Mouse (Mus musculus): ENCODE results near the gene Mrpl58. TPM values are rescaled to one million over a fixed set of nuclear protein-coding genes. Genes with fewer than 3 reads are reported as not detected.
"Not testable (repeated sequence)": the region's sequence is repeated elsewhere in the genome, so short reads cannot be mapped to it uniquely, and the experiment has no call there.

Gene Mrpl58
- polyA plus RNA-seq, 1 experiment from 2014 or later: 182 TPM

DNA sequence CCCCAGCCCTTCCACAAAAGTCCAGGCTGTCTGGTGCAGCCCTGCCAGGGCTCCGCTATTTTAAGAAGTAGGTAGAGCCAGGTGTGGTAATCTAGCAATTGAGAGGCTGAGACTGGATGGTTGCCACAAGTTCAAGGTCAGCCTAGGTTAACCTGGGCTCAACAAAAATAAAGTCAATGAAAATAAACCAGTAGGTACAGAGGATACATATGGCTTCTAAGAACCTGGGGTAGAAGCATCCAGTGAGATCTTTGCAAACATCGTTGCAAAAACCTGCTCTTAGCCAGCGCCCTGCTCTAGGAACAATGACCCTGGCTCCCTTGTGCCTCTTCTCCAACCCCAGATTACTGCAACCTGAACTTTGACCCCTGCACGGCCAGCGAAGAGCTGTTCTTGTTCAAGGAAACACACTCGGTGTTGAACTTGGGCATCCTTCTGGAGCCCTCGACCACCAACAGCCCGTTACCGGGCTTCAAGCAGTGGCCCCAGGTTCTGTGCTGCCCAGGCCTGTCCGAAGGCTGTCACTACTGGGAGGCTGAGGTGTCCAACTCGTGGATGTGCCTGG lies 43.9 kb downstream of the Mrpl58 start:
- H3K4me2 ChIP-seq: no peak overlapping the region
- no peak overlapping the region for H3K4me3 ChIP-seq (replicated peaks)
- H3K9ac ChIP-seq (replicated peaks): no peak overlapping the region
- H3K4me1 ChIP-seq (replicated peaks): 0 out of 2 replicates have a peak, but pooled peaks cover 14% of the 10 kb centered on the region
- no peak overlapping the region for H3K27ac ChIP-seq
- no peaks in the 10 kb centered on the region for H3K9me3 ChIP-seq
- WGBS: 85% methylated on average over 11 of the region's 11 CpGs
- ATAC-seq (ENCODE audit: insufficient number of reproducible peaks, insufficient read depth, low FRiP score, low TSS enrichment, low read depth): no peak
- no peaks in the 10 kb centered on the region for H3K36me3 ChIP-seq
- H3K27me3 ChIP-seq: no peaks in the 10 kb centered on the region; the same call in 1 of the 2 replicates

GRCm38 (mm10) chr11:115448075-115448474 lies 44.5 kb downstream of the Mrpl58 start:
- H3K4me1 ChIP-seq (replicated peaks): 0 out of 2 replicates have a peak, but pooled peaks cover 14% of the 10 kb centered on the region
- H3K9me3 ChIP-seq: no peaks in the 10 kb centered on the region
- no peaks in the 10 kb centered on the region; the same call in 1 of the 2 replicates for H3K27me3 ChIP-seq
- H3K9ac ChIP-seq (replicated peaks): no peak overlapping the region
- H3K27ac ChIP-seq: no peak overlapping the region
- WGBS: 79% methylated on average over 16 of the region's 16 CpGs
- ATAC-seq (ENCODE audit: insufficient number of reproducible peaks, insufficient read depth, low FRiP score, low TSS enrichment, low read depth): no peak
- H3K4me3 ChIP-seq (replicated peaks): no peak overlapping the region
- H3K4me2 ChIP-seq: no peak overlapping the region
- no peaks in the 10 kb centered on the region for H3K36me3 ChIP-seq

GRCm38 (mm10) chr11:115448998-115449397 lies 45.4 kb downstream of the Mrpl58 start:
- Histone ChIP-seq H3K4me2 (no peak overlapping the region), H3K9ac (replicated peaks) (no peak overlapping the region), H3K4me1 (replicated peaks) (0 out of 2 replicates have a peak, but pooled peaks cover 14% of the 10 kb centered on the region), H3K27ac (no peak overlapping the region), H3K4me3 (replicated peaks) (no peak overlapping the region), H3K27me3 (no peaks in the 10 kb centered on the region; the same call in 1 of the 2 replicates), H3K9me3 (no peaks in the 10 kb centered on the region), H3K36me3 (no peaks in the 10 kb centered on the region)
- WGBS: 37% methylated on average over 7 of the region's 7 CpGs
- no peak for ATAC-seq (ENCODE audit: insufficient number of reproducible peaks, insufficient read depth, low FRiP score, low TSS enrichment, low read depth)

- no peak for ATAC-seq (ENCODE audit: insufficient number of reproducible peaks, insufficient read depth, low FRiP score, low TSS enrichment, low read depth)
- 93% methylated on average over 7 of the region's 7 CpGs for WGBS
- H3K9ac ChIP-seq (replicated peaks): no peak overlapping the region
Measured at GRCm38 (mm10) chr11:115450176-115450575, 46.6 kb downstream of the Mrpl58 start.

GRCm38 (mm10) chr11:115451781-115452241 lies 48.3 kb downstream of the Mrpl58 start:
- no peaks in the 10 kb centered on the region for H3K9me3 ChIP-seq
- 76% methylated on average over 8 of the region's 8 CpGs for WGBS

More at GRCm38 (mm10) chr11:115450176-115450575, 46.6 kb downstream of the Mrpl58 start:
- Histone ChIP-seq H3K4me2 (no peak overlapping the region), H3K4me3 (replicated peaks) (no peak overlapping the region), H3K36me3 (no peaks in the 10 kb centered on the region), H3K4me1 (replicated peaks) (0 out of 2 replicates have a peak, but pooled peaks cover 14% of the 10 kb centered on the region), H3K9me3 (no peaks in the 10 kb centered on the region), H3K27ac (no peak overlapping the region), H3K27me3 (no peaks in the 10 kb centered on the region)

DNA sequence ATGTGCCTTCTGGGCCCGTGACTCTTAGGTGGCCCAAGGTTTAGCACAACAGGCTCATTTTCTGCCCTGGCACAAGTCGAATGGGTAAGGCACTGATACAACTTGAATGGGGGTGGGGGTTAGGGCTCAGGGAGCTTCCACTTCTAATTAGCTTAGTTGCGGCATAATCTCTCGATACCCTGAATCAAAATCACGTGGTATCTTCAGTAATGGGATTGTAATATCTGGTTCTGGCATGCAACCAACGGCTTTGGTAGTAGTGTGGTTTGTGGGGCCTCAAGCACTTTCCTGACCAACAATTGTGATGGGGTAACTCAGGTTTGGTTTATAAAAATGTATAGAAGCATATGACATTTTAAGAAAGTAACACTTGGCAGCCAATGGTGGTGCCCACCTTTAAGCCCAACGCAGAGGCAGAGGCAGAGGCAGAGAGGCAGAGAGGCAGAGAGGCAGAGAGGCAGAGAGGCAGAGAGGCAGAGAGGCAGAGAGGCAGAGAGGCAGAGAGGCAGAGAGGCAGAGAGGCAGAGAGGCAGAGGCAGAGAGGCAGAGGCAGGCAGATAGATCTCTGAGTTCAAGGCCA lies 48.8 kb downstream of the Mrpl58 start:
- no peak overlapping the region for H3K27ac ChIP-seq
- no peak overlapping the region for H3K4me2 ChIP-seq
- no peak overlapping the region for H3K9ac ChIP-seq (replicated peaks)
- no peaks in the 10 kb centered on the region for H3K27me3 ChIP-seq
- 86% methylated on average over 7 of the region's 7 CpGs for WGBS
- H3K4me1 ChIP-seq (replicated peaks): 0 out of 2 replicates have a peak, but pooled peaks cover 10% of the 10 kb centered on the region
- no peaks in the 10 kb centered on the region for H3K9me3 ChIP-seq
- H3K36me3 ChIP-seq: no peaks in the 10 kb centered on the region
- no peak overlapping the region for H3K4me3 ChIP-seq (replicated peaks)
- no peak for ATAC-seq (ENCODE audit: insufficient number of reproducible peaks, insufficient read depth, low FRiP score, low TSS enrichment, low read depth)

More at GRCm38 (mm10) chr11:115451781-115452241, 48.3 kb downstream of the Mrpl58 start:
- Histone ChIP-seq H3K4me1 (replicated peaks) (0 out of 2 replicates have a peak, but pooled peaks cover 11% of the 10 kb centered on the region), H3K4me3 (replicated peaks) (no peak overlapping the region), H3K9ac (replicated peaks) (no peak overlapping the region), H3K36me3 (no peaks in the 10 kb centered on the region), H3K27ac (no peak overlapping the region), H3K27me3 (no peaks in the 10 kb centered on the region), H3K4me2 (no peak overlapping the region)
- ATAC-seq (ENCODE audit: insufficient number of reproducible peaks, insufficient read depth, low FRiP score, low TSS enrichment, low read depth): no peak

DNA sequence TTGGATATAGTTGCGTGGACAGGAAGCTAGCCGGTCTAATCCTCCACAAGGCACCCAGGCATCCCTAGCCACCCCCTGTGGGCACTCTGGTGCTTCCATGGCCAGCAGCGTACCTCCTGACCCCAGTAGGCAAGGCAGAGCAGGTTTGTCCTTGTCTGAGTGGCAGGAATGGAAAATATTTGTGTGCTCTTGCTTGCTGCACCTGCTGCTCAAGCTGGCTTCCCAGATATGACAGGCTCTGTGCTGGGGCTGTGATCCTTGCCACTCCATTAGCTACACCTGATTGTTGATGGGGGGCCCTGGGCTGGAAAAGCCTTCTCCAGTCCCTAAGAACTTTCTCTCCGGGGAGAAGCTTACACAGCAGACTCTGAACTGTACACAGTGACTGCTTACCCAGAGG lies 49.8 kb downstream of the Mrpl58 start:
- no peak for ATAC-seq (ENCODE audit: insufficient number of reproducible peaks, insufficient read depth, low FRiP score, low TSS enrichment, low read depth)
- H3K9me3 ChIP-seq: no peaks in the 10 kb centered on the region
- H3K27me3 ChIP-seq: no peaks in the 10 kb centered on the region
- no peaks in the 10 kb centered on the region for H3K36me3 ChIP-seq
- no peak overlapping the region for H3K9ac ChIP-seq (replicated peaks)
- 76% methylated on average over 4 of the region's 4 CpGs for WGBS
- H3K4me2 ChIP-seq: no peak overlapping the region
- H3K27ac ChIP-seq: no peak overlapping the region
- H3K4me3 ChIP-seq (replicated peaks): no peak overlapping the region
- H3K4me1 ChIP-seq (replicated peaks): 0 out of 2 replicates have a peak, but pooled peaks cover 10% of the 10 kb centered on the region

DNA sequence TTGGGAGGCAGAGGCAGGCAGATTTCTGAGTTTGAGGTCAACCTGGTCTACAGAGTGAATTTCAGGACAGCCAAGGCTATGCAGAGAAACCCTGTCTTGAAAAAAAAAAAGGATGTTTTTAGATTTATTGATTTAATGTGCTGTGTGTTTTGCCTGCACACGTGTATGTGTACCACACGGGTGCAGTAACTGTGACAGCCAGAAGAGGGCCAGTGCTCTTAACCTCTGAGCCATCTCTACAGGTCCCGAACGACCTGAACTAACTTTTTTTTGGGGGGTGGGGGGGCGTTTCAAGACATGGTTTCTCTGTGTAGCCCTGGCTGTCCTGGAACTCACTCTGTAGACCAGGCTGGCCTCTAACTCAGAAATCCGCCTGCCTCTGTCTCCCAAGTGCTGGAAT lies 51.3 kb downstream of the Mrpl58 start:
- ATAC-seq (ENCODE audit: insufficient number of reproducible peaks, insufficient read depth, low FRiP score, low TSS enrichment, low read depth); H3K4me1 ChIP-seq (replicated peaks); H3K27ac ChIP-seq; H3K4me2 ChIP-seq; H3K4me3 ChIP-seq (replicated peaks); H3K27me3 ChIP-seq; H3K9me3 ChIP-seq; H3K9ac ChIP-seq (replicated peaks); H3K36me3 ChIP-seq: not testable (repeated sequence)
- WGBS: 86% methylated on average over 6 of the region's 6 CpGs

GRCm38 (mm10) chr11:115455619-115456018 lies 52.1 kb downstream of the Mrpl58 start:
- 84% methylated on average over 15 of the region's 15 CpGs for WGBS
- Histone ChIP-seq H3K27me3 (no peaks in the 10 kb centered on the region), H3K4me3 (replicated peaks) (no peak overlapping the region), H3K4me2 (no peak overlapping the region), H3K27ac (no peak overlapping the region), H3K36me3 (no peaks in the 10 kb centered on the region), H3K9ac (replicated peaks) (no peak overlapping the region), H3K9me3 (no peaks in the 10 kb centered on the region), H3K4me1 (replicated peaks) (0 out of 2 replicates have a peak, but pooled peaks cover 4% of the 10 kb centered on the region)
- no peak for ATAC-seq (ENCODE audit: insufficient number of reproducible peaks, insufficient read depth, low FRiP score, low TSS enrichment, low read depth)

DNA sequence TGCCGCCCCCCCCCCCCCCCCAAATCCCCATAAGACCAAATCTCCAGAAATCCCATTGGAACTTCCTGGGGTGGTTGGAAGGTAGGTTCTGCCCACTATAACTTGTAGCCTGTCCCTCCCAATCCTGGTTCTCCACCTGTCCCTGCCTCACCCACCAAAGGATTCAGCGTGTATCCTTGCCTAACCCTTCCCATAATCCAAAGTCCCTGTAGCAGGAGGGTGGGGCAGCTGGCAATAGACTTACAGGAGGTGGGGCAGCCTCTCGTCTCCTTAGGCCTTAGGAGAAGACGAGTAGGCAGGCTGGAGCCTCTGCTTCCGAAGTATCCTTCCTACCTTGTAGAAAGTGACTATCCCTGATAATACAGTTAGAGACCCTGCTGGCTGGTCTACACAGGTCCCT lies 52.6 kb downstream of the Mrpl58 start:
- WGBS: 93% methylated on average over 5 of the region's 5 CpGs
- no peaks in the 10 kb centered on the region for H3K36me3 ChIP-seq
- ATAC-seq (ENCODE audit: insufficient number of reproducible peaks, insufficient read depth, low FRiP score, low TSS enrichment, low read depth): no peak
- H3K9me3 ChIP-seq: no peaks in the 10 kb centered on the region
- no peak overlapping the region for H3K4me3 ChIP-seq (replicated peaks)
- no peak overlapping the region for H3K9ac ChIP-seq (replicated peaks)
- no peak overlapping the region for H3K4me2 ChIP-seq
- H3K27me3 ChIP-seq: no peaks in the 10 kb centered on the region
- H3K27ac ChIP-seq: no peak overlapping the region
- H3K4me1 ChIP-seq (replicated peaks): 0 out of 2 replicates have a peak, but pooled peaks cover 4% of the 10 kb centered on the region

DNA sequence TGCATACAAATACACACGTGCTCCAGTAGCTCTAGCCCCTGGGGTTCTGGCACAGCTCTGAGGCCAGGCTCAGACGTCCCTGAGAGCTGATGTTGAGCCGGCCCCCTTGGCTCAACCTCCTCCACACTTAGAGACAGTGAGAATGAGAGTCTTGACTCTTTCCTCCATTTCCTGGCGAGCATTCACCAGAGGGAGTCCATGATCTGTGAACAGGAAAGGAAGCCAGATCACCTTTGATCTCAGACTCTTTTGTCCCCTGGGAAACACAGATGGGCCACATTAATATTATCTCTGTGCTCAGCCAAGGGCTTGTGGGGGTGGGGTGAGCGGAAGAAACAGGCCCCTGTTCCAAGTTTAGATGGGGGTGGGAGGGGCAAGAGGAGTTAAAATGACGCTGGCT lies 53.9 kb downstream of the Mrpl58 start:
- ATAC-seq (ENCODE audit: insufficient number of reproducible peaks, insufficient read depth, low FRiP score, low TSS enrichment, low read depth): no peak
- Histone ChIP-seq H3K4me3 (replicated peaks) (no peak overlapping the region), H3K36me3 (no peaks in the 10 kb centered on the region), H3K9me3 (no peaks in the 10 kb centered on the region), H3K27me3 (peaks cover 3% of the 10 kb centered on the region; the same call in 1 of the 2 replicates), H3K4me1 (replicated peaks) (peaks cover 2% of the 10 kb centered on the region; the same call in 1 of the 2 replicates), H3K9ac (replicated peaks) (no peak overlapping the region), H3K27ac (no peak overlapping the region), H3K4me2 (no peak overlapping the region)
- WGBS: 30% methylated on average over 6 of the region's 6 CpGs

Measured in limb, embryonic 12.5 days (tissue).